Comparison of ENCODE assay signal across 22 mouse cellular contexts in the genomic region with DNA sequence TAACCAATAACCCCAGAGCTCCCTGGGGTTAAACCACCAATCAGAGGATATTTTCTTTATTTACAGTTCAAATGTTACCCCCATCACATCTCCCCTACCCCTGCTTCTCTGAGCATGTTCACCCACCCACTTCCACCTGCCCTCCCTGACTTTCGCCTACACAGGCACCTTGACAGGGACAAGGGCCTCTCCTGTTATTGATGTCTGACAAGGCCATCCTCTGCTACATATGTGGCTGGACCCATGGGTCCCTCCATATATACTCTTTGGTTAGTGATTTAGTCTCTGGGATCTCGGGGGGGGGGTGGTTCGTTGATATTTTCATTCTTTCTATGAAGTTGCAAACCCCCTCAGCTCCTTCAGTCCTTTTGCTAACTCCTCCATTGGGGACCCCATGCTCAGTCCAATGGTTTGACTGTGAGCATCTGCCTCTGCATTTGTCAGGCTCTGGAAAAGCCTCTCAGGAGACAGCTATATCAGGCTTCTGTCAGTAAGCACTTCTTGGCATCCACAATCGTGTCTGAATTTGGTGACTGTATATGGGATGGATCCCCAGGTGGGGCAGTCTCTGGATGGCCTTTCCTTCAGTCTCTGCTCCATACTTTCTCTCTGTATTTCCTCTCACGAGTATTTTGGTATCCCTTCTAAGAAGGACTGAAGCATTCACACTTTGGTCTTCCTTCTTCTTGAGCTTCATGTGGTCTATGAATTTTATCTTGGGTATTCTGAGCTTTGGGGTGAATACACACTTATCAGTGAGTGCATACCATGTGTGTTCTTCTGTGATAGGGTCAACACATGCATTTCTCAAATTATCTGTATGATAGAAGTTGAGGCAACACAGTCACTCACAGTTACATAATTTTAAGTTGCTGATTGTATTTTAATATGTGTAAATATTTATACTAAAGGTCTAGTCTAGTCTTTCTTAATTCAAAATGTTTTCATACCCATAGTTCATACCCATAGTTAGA.
DNase-seq lines count a peak whose midpoint lies in the region; ATAC-seq and TF ChIP-seq lines count a peak whose summit lies in the region.
"Had no signal": no experiment of that assay in that cellular context is flagged by ENCODE, and none has a peak within 500 bp of the region (broad histone marks: within the 10 kb centered on the region; RNA-seq: fewer than 3 reads in every experiment).

No protein-coding gene starts in this region.

- TF ChIP-seq EP300 in stomach, postnatal 0 days (optimal IDR thresholded peaks at IDR 0.05): no peak

- 76% methylated on average over 5 of the region's 5 CpGs for WGBS in stomach, embryonic 15.5 days
- 75% methylated on average over 5 of the region's 5 CpGs for WGBS in stomach, postnatal 0 days
- WGBS in liver, embryonic 13.5 days (ENCODE audit: insufficient replicate concordance): 50% methylated on average over 5 of the region's 5 CpGs

- ATAC-seq in stomach, embryonic 15.5 days (ENCODE audit: insufficient read depth, low FRiP score, low read depth): peak; percentile 81; the same call in 1 of the 2 replicates
- ATAC-seq in stomach, postnatal 0 days (ENCODE audit: low FRiP score, low TSS enrichment): no peak
- peak; percentile 65; the same call in 1 of the 2 replicates for ATAC-seq in common myeloid progenitor, adult 5-6 weeks (replicated peaks; ENCODE audit: low read depth, poor library complexity, severe bottlenecking)
- peak; percentile 95 for ATAC-seq in liver, embryonic 13.5 days (ENCODE audit: low read depth)
- peak; percentile 97 for ATAC-seq in megakaryocyte-erythroid progenitor cell, adult 5-6 weeks (replicated peaks; ENCODE audit: low FRiP score, low TSS enrichment, poor library complexity, severe bottlenecking)
- ATAC-seq: forebrain, embryonic 13.5 days had no signal

- H3K36me3 ChIP-seq in stomach, embryonic 15.5 days: no peaks in the 10 kb centered on the region
- no peaks in the 10 kb centered on the region for H3K36me3 ChIP-seq in stomach, postnatal 0 days (ENCODE audit: control insufficient read depth, insufficient read depth, low read length)
- H3K36me3 ChIP-seq in liver, embryonic 13.5 days: no peaks in the 10 kb centered on the region
- H3K36me3 ChIP-seq: heart, embryonic 10.5 days; hindbrain, embryonic 10.5 days; limb, embryonic 12.5 days had no signal

- H3K9ac ChIP-seq in stomach, embryonic 15.5 days: no peak overlapping the region
- no peak overlapping the region for H3K9ac ChIP-seq in stomach, postnatal 0 days (ENCODE audit: low read length)
- peak overlapping the region; percentile 61 for H3K9ac ChIP-seq in liver, embryonic 13.5 days
- H3K9ac ChIP-seq: forebrain, embryonic 13.5 days; limb, embryonic 12.5 days had no signal

- no peaks in the 10 kb centered on the region for H3K27me3 ChIP-seq in stomach, embryonic 15.5 days (replicated peaks)
- no peaks in the 10 kb centered on the region for H3K27me3 ChIP-seq in stomach, postnatal 0 days (ENCODE audit: control insufficient read depth, insufficient read depth, low read length)
- H3K27me3 ChIP-seq in liver, embryonic 13.5 days: no peaks in the 10 kb centered on the region
- H3K27me3 ChIP-seq: forebrain, embryonic 13.5 days; limb, embryonic 12.5 days; megakaryocyte, embryonic 14.5 days had no signal

- H3K4me2 ChIP-seq in stomach, embryonic 15.5 days: no peak overlapping the region
- H3K4me2 ChIP-seq in stomach, postnatal 0 days (replicated peaks; ENCODE audit: low read depth): no peak overlapping the region
- peak overlapping the region; percentile 60 for H3K4me2 ChIP-seq in liver, embryonic 13.5 days
- H3K4me2 ChIP-seq: forebrain, embryonic 13.5 days; limb, embryonic 12.5 days had no signal

- no peak for TF ChIP-seq CTCF in stomach, postnatal 0 days (IDR thresholded peaks at IDR 0.05; ENCODE audit: low read depth)

- H3K9me3 ChIP-seq in stomach, embryonic 15.5 days: no peaks in the 10 kb centered on the region
- no peaks in the 10 kb centered on the region for H3K9me3 ChIP-seq in stomach, postnatal 0 days (ENCODE audit: control insufficient read depth, low read length)
- H3K9me3 ChIP-seq in liver, embryonic 13.5 days (replicated peaks): no peaks in the 10 kb centered on the region
- H3K9me3 ChIP-seq: forebrain, embryonic 13.5 days; heart, embryonic 10.5 days; hindbrain, embryonic 10.5 days; limb, embryonic 12.5 days; megakaryocyte, embryonic 14.5 days had no signal

- no peak for DNase-seq in stomach, postnatal 0 days (ENCODE audit: low spot score)
- DNase-seq in liver, embryonic 13.5 days: peak; percentile 65
- DNase-seq in lung, postnatal 25 days (ENCODE audit: low spot score): no peak
- no peak for DNase-seq in ovary, adult 18-20 months (ENCODE audit: low spot score)
- DNase-seq in frontal cortex, postnatal 36 days (ENCODE audit: low spot score in 2 of 2): no peak
- DNase-seq: adrenal gland, adult 2 months; cerebellum, adult 9-11 months; kidney, adult 18-20 months; layer of hippocampus, adult 9-11 months; lung, adult 2 months; lung, postnatal 14 days; midbrain, embryonic 14.5 days; retina, postnatal 1 day; right cerebral cortex, postnatal 25 days had no signal

- H3K4me1 ChIP-seq in stomach, embryonic 15.5 days: no peaks in the 10 kb centered on the region
- no peaks in the 10 kb centered on the region for H3K4me1 ChIP-seq in stomach, postnatal 0 days (replicated peaks; ENCODE audit: control insufficient read depth, insufficient read depth)
- H3K4me1 ChIP-seq in liver, embryonic 13.5 days (replicated peaks): peaks cover 22% of the 10 kb centered on the region
- H3K4me1 ChIP-seq: forebrain, embryonic 13.5 days; heart, embryonic 10.5 days; hindbrain, embryonic 10.5 days; limb, embryonic 12.5 days had no signal

- H3K27ac ChIP-seq in stomach, embryonic 15.5 days: no peak overlapping the region
- no peak overlapping the region for H3K27ac ChIP-seq in stomach, postnatal 0 days (replicated peaks)
- H3K27ac ChIP-seq in liver, embryonic 13.5 days: peak overlapping the region; percentile 97
- H3K27ac ChIP-seq: forebrain, embryonic 13.5 days; heart, embryonic 10.5 days; hindbrain, embryonic 10.5 days; limb, embryonic 12.5 days had no signal

- no peak overlapping the region for H3K4me3 ChIP-seq in stomach, embryonic 15.5 days (replicated peaks)
- H3K4me3 ChIP-seq in stomach, postnatal 0 days (ENCODE audit: low read depth, low read length): no peak overlapping the region
- H3K4me3 ChIP-seq in liver, embryonic 13.5 days (replicated peaks): no peak overlapping the region
- H3K4me3 ChIP-seq: forebrain, embryonic 13.5 days; heart, embryonic 10.5 days; hindbrain, embryonic 10.5 days; limb, embryonic 12.5 days; megakaryocyte, embryonic 14.5 days had no signal
